Mouse (Mus musculus) adrenal gland, postnatal 14 days (tissue): Measurements from ENCODE around the gene Gab3. TPM values are rescaled to one million over a fixed set of nuclear protein-coding genes. Genes with fewer than 3 reads are reported as not detected.
"Not testable (repeated sequence)": the region's sequence is repeated elsewhere in the genome, so short reads cannot be mapped to it uniquely, and the experiment has no call there.

ENCODE experiments used
- DNase-seq: peaks from one replicate; pipeline ENCODE4 v3.0.0; 2021; ENCODE audit warnings: mixed read lengths
- total RNA-seq: library from RNA; stranded (reverse); gene quantifications from 2 replicates; pipeline ENCODE4 v1.2.3, GENCODE M21; 2021

Gab3 gene
- total RNA-seq, 1 experiment from 2014 or later, result 2.3 TPM

- no peak for DNase-seq
Measured at GRCm38 (mm10) chrX:75035162-75035561, 50.1 kb downstream of the Gab3 start.

GRCm38 (mm10) chrX:75034054-75034453 is 51.2 kb downstream of the Gab3 start:
- not testable (repeated sequence) for DNase-seq

GRCm38 (mm10) chrX:74983734-74984133 is 101.5 kb downstream of the Gab3 start:
- no peak for DNase-seq

DNA sequence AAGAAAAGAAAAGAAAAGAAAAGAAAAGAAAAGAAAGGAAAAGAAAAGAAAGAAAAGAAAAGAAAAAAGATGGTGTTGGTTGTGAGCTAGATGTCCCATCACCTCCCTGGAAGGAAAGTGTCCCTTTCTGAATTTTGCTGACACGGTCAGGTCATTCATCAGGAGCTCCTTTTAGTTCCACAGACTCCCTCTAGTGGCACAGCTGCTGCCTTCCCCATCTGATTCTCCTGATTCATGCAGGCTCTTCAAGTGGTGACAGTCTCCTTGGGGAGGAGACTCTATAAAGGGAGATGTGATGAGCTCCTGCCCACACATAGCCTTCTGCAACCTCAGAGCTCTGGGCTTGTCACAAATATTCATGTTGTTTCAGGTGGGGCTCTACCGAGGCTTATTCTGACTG is 122.4 kb downstream of the Gab3 start:
- DNase-seq, result peak; percentile 12

DNA sequence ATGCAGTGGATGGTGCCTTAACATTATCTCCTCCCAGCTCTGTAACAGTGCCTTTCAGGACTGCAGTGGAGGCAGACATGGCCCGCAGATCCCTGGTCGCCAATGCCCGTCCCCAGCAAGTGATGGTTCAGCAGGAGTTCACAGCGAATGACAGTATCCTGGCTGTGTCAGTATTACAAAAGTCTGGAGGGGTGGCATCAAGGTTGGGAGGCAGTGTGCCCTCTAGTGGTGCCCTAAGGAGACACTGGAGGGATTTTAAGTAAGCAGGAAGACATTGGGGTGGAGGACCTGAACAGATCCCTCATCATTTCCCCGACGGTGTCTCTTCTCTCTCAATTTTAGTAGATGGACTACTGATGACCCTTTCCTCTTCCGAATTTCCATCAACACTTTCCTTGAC is 126.1 kb downstream of the Gab3 start:
- peak; percentile 16 for DNase-seq

Other genes with a start within 250 kb of the Gab3 start
- not detected in 2 replicates for gene Gm5936, start 248.3 kb downstream of the Gab3 start, total RNA-seq
- gene Dkc1, start 10.4 kb upstream of the Gab3 start, total RNA-seq, result 45.7 and 57.9 TPM in 2 replicates
- gene Mpp1, start 45.6 kb upstream of the Gab3 start, total RNA-seq, result 41.6 and 41.8 TPM in 2 replicates
- gene Smim9, start 78.3 kb upstream of the Gab3 start, total RNA-seq, result not detected in 2 replicates